In the genomic region with DNA sequence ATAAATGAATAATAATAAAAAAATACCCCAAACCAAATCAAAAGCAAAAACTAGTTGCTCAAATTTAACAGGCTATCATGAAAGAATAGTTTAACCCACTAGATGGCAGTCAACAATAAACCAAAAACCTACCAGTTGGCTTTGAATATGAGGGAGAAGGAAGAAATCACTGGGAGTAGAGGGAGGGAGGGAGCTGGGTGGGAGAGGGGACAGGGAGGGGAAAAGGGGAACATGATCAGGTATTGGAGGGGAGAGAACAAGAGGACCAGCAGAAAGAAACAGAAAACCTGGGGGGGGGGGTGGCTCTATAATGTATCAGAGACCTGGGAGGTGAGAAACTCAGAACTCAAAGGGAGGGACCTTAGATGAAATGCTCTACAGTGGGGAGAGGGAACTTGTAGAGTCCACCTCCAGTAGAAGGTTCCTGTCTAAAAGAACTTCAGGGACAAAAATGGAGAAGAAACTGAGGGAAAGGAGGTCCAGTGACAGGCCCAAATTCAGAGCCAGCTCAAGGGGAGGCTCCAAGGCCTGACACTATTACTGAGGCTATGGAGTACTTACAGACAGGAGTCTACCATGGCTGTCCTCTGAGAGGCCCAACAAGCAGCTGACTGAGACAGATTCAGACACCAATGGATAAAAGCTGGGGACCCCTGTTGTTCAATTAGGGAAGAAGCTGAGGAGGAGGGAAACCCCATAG, we compare ENCODE assay signal across 11 mouse cellular contexts. TPM values are rescaled to one million over a fixed set of nuclear protein-coding genes. Genes with fewer than 3 reads are reported as not detected.
DNase-seq lines count a peak whose midpoint lies in the region; ATAC-seq lines count a peak whose summit lies in the region.
"Had no signal": no experiment of that assay in that cellular context is flagged by ENCODE, and none has a peak within 500 bp of the region (broad histone marks: within the 10 kb centered on the region; RNA-seq: fewer than 3 reads in every experiment).

No protein-coding gene starts in this region.

- H3K9ac ChIP-seq in forebrain, embryonic 11.5 days (ENCODE audit: low read length), result no peak overlapping the region
- H3K9ac ChIP-seq: embryonic facial prominence, embryonic 13.5 days had no signal

- 0 out of 2 replicates have a peak overlapping the region, but pooled peaks have one; percentile 25 for H3K27ac ChIP-seq in forebrain, embryonic 10.5 days
- H3K27ac ChIP-seq in forebrain, embryonic 11.5 days (ENCODE audit: low read depth, low read length), result no peak overlapping the region
- H3K27ac ChIP-seq: embryonic facial prominence, embryonic 13.5 days had no signal

- H3K27me3 ChIP-seq in forebrain, embryonic 10.5 days (ENCODE audit: poor library complexity, severe bottlenecking), result no peaks in the 10 kb centered on the region
- H3K27me3 ChIP-seq in forebrain, embryonic 11.5 days (ENCODE audit: control insufficient read depth, insufficient read depth, low read length), result no peaks in the 10 kb centered on the region
- H3K27me3 ChIP-seq: embryonic facial prominence, embryonic 13.5 days had no signal

- peaks cover 34% of the 10 kb centered on the region for H3K36me3 ChIP-seq in forebrain, embryonic 10.5 days (replicated peaks)
- peaks cover 2% of the 10 kb centered on the region; the same call in 1 of the 2 replicates for H3K36me3 ChIP-seq in forebrain, embryonic 11.5 days (ENCODE audit: control insufficient read depth, insufficient read depth, low read length)
- H3K36me3 ChIP-seq: embryonic facial prominence, embryonic 13.5 days had no signal

- peaks cover 5% of the 10 kb centered on the region; the same call in 1 of the 2 replicates for H3K4me1 ChIP-seq in forebrain, embryonic 10.5 days
- no peaks in the 10 kb centered on the region for H3K4me1 ChIP-seq in forebrain, embryonic 11.5 days (replicated peaks; ENCODE audit: control insufficient read depth, insufficient read depth, low read length)
- H3K4me1 ChIP-seq: embryonic facial prominence, embryonic 13.5 days had no signal

- no peak for ATAC-seq in forebrain, embryonic 11.5 days (replicated peaks; ENCODE audit: low FRiP score)

- no peak overlapping the region for H3K4me3 ChIP-seq in forebrain, embryonic 10.5 days
- no peak overlapping the region for H3K4me3 ChIP-seq in forebrain, embryonic 11.5 days (ENCODE audit: low read depth, low read length)
- H3K4me3 ChIP-seq: embryonic facial prominence, embryonic 13.5 days had no signal

- H3K9me3 ChIP-seq in forebrain, embryonic 10.5 days, result no peaks in the 10 kb centered on the region
- no peaks in the 10 kb centered on the region for H3K9me3 ChIP-seq in forebrain, embryonic 11.5 days (ENCODE audit: control insufficient read depth, low read length)
- H3K9me3 ChIP-seq: embryonic facial prominence, embryonic 13.5 days had no signal

- H3K4me2 ChIP-seq in forebrain, embryonic 11.5 days (ENCODE audit: low read depth, low read length, severe bottlenecking), result no peak overlapping the region
- H3K4me2 ChIP-seq: embryonic facial prominence, embryonic 13.5 days had no signal

- no peak for DNase-seq in forebrain, embryonic 10.5 days (ENCODE audit: extremely low spot score, low spot score)
- DNase-seq in forebrain, embryonic 11.5 days (ENCODE audit: low spot score), result no peak
- peak; percentile 64 for DNase-seq in 416B (ENCODE audit: low read depth)
- DNase-seq in embryo, embryonic 10.5 days (ENCODE audit: low spot score), result peak; percentile 66
- peak; percentile 6 for DNase-seq in induced T-regulatory cell, adult 2 months (ENCODE audit: low read depth)
- DNase-seq in ovary, postnatal 14 days (ENCODE audit: low spot score), result no peak
- no peak for DNase-seq in urinary bladder, postnatal 4 days (ENCODE audit: low spot score in 2 of 2)
- no peak for DNase-seq in adrenal gland, postnatal 36 days
- DNase-seq: B cell, adult 2 months; right cerebral cortex, postnatal 25 days had no signal

RNA-seq across cellular contexts. Expression of a gene that starts 46.5 kb away (rescaled TPM):
- polyA plus RNA-seq in forebrain, embryonic 10.5 days (2016; fragmentation: Nextera tagmentation; extraction: Ambion mirVana), result 1.7 and 1.9 TPM in 2 replicates
- 1.5 and 2.4 TPM in 2 replicates for polyA plus RNA-seq in forebrain, embryonic 11.5 days (2014; fragmentation: Nextera tagmentation; extraction: Ambion mirVana)
- total RNA-seq in adrenal gland, postnatal 36 days (2021), result under 1 TPM; 0.20 to 0.26 TPM

Comparison
In these comparisons a context has a peak if more than half of its experiments do, and no peak if none do; other contexts are left out.
1. DNase-seq: peak in 416B (single experiment), embryo, embryonic 10.5 days (single experiment) and induced T-regulatory cell, adult 2 months (single experiment); none in forebrain, embryonic 10.5 days (single experiment), forebrain, embryonic 11.5 days (single experiment), ovary, postnatal 14 days (single experiment), urinary bladder, postnatal 4 days (0 of 2) and adrenal gland, postnatal 36 days (0 of 2).